Mouse (Mus musculus) brown adipose tissue, adult 24 weeks (tissue): ENCODE data around the gene Rnf6. TPM values are rescaled to one million over a fixed set of nuclear protein-coding genes. Genes with fewer than 3 reads are reported as not detected.

Experiments used
- H3K27ac ChIP-seq: fragments of 200-500 bp; replicated peaks from 2 replicates; pipeline ENCODE4 v1.5.1; 2012; ENCODE audit warnings: low read depth, mild to moderate bottlenecking, low read length
- H3K4me1 ChIP-seq: fragments of 200-500 bp; 2 replicates; pipeline ENCODE4 v1.6.1; 2012; ENCODE audit warnings: low read length, mixed read lengths; ENCODE audit not compliant: control insufficient read depth, insufficient read depth, insufficient read length
- H3K4me3 ChIP-seq: fragments of 200-500 bp; 2 replicates; pipeline ENCODE4 v1.5.1; 2012; ENCODE audit warnings: low read depth, mild to moderate bottlenecking, low read length, moderate library complexity; ENCODE audit not compliant: insufficient read depth
- polyA plus RNA-seq: library from polyadenylated mRNA; stranded (reverse); fragments of >200 nt; gene quantifications from 2 replicates; pipeline ENCODE4 v1.2.4, GENCODE M21; 2012; ENCODE audit not compliant: missing spikeins, insufficient read depth, insufficient read length

Rnf6 gene
- polyA plus RNA-seq, result 31.2 and 34.1 TPM in 2 replicates

GRCm38 (mm10) chr5:146220879-146221714 lies at the start of gene Rnf6:
TSS of gene Rnf6 (minus strand) at chr5:146221555.
- peak within 1 kb of the TSS; percentile 95 for H3K4me3 ChIP-seq
- H3K4me1 ChIP-seq, result peaks cover 2% of the 10 kb centered on the region; the same call in 1 of the 2 replicates
- H3K27ac ChIP-seq, result peak within 1 kb of the TSS; percentile 95

DNA sequence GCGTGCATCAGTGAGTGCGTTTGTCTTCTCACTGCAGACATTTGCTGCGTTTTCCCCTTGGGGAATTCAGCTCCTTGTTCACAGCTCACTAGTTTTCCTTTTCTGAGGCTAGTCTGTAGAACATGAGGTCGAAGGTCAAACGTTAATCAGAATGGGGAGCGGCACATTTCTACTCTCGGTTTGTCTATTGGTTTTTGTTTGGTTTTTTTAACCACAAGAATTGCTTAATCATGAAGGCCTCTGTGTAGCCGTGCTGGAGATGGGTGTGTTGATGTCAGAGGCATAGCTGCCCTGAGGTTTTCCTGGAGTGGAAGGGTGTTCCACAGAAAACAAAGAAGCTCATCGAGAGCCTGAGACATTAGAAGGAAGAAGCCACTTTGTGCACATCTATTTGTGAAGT lies 49.2 kb upstream of the Rnf6 start:
- H3K27ac ChIP-seq, result no peak overlapping the region

GRCm38 (mm10) chr5:146267776-146268175 lies 46.4 kb upstream of the Rnf6 start:
- no peak overlapping the region for H3K27ac ChIP-seq
- no peak overlapping the region for H3K4me3 ChIP-seq
- no peaks in the 10 kb centered on the region; the same call in 1 of the 2 replicates for H3K4me1 ChIP-seq

More for the DNA sequence above, 49.2 kb upstream of the Rnf6 start:
- Histone ChIP-seq H3K4me1 (no peaks in the 10 kb centered on the region; the same call in 1 of the 2 replicates), H3K4me3 (no peak overlapping the region)

- H3K27ac ChIP-seq, result no peak overlapping the region
- H3K4me1 ChIP-seq, result no peaks in the 10 kb centered on the region
- no peak overlapping the region for H3K4me3 ChIP-seq
Measured at GRCm38 (mm10) chr5:146265934-146266591, 44.7 kb upstream of the Rnf6 start.

DNA sequence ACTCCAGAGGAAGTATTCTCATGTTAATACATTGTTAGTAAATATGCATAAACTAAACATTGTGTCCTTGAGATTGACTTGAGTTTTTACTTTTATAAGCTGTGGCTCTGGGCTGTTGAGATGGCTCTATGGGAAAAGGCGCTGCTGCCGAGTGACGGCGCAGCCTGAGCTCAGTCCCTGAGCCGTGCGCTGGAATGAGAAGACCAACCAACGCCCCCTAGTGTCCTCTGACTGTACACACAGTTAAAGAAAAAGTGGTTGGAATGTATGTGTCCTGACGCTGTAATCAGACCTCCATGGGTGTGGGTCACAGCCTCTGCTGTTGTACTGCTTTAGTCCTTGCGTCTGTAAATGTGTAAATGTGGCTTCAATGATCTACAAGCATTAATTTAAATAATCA lies 38.6 kb upstream of the Rnf6 start:
- no peak overlapping the region for H3K27ac ChIP-seq
- no peak overlapping the region for H3K4me3 ChIP-seq
- H3K4me1 ChIP-seq, result no peaks in the 10 kb centered on the region

DNA sequence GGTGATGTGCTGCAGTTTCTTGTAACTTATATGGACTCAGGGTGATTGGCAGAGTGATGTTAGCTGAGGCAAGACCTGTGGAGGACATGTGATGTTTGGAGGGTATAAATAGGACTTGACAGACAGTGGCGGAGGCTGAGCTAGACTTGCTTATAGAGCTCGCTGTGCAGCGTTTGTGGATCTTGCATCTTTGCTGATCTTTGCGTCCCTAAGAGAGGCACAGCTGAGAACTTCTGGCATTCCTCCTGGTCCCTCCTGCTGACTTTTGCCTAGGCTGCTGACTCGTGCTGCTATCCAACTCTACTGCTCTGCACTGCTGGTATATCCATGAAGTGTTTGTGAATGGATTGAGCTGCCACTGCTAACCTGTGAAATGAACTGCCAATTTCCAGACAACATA lies 32.3 kb upstream of the Rnf6 start:
- Histone ChIP-seq H3K4me3 (no peak overlapping the region), H3K27ac (no peak overlapping the region), H3K4me1 (peaks cover 2% of the 10 kb centered on the region)

DNA sequence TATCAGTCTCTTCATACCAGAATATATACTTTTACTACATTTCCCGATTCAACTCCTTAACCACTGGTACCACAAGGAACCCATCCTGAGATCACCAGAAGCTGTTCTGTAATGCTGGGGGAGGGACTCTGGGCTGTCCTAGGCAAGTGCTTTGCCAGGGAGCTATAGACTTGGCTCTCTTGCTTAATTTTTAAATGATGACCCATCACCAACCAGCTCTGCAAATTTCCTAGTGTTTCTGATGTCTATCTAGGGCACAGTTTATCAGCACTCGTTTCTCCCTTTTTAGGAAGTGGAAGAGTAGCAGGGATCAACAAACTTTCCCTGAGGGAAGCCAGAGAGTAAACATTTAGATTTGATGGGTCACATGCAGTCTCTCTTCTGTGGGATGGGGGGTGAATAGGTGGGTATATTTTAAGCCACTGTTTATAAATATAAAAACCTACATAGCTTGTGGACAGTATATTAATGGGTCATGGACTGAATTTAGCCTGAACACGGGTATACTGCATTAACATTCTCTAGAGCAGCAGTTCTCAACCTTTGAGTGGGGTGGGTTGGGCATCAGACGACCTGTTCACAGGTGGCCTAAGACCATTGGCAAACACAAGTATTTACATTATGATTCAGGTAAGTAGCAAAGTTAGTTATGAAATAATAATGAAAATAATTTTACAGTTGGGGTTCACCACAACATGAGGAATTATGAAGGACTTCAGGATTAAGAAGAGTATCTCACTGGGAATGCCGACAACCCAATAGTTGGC lies 30.5 kb upstream of the Rnf6 start:
- no peak overlapping the region for H3K4me3 ChIP-seq
- H3K4me1 ChIP-seq, result peaks cover 11% of the 10 kb centered on the region
- H3K27ac ChIP-seq, result no peak overlapping the region

DNA sequence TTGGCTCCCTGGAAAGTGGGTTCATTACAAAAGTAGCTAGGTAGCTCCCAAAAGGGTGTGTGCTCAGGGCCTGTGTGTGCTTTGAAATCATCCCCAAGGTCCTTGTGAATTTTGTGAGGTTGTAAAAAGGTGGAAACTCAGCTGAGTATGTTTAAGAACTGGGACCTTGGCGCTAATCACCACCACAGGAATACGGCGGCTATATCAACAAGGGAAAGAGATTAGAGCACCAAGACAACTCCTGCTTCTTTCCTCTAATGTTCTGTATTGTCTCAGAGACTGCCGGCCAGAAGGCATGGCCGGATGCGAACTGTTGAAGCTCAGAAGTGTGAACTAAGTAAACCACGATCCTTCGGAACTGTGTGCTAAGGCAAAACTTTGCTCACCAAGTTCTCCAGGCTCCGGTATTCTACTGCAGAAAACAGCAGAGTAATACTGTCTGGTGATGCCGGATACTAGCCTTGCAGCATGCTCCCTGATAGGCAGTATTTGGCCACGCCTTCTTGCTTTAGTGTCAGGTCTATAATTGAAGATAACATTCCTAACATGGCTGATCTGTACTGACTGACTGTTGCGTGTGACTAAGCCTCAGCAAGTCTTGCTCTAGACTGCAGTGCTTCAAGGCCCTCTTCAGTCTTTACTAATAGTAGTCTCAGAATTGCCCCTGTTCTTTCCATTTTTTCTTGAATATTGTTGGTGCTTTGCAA lies 29.2 kb upstream of the Rnf6 start:
- peaks cover 14% of the 10 kb centered on the region for H3K4me1 ChIP-seq
- no peak overlapping the region for H3K4me3 ChIP-seq
- H3K27ac ChIP-seq, result no peak overlapping the region

DNA sequence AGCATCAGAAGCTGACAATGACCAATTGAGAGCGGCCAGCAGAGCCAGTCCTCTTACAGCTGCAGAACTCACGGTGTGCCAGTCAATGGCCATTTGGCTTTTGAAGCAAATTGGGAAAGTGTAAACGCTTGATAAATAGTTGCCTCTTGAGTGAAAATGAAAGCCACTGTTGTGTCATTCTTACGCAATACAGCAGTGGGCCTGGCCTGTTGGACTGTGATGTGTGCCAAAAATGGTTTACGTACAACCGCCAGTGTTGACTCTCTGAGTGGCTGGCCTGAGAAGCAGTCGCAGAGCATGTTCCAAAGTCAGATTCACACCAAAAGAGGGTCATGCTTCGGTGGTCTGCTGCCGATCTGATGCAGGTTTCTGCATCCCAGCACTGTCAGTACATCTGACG lies 27.4 kb upstream of the Rnf6 start:
- peaks cover 14% of the 10 kb centered on the region for H3K4me1 ChIP-seq
- no peak overlapping the region for H3K27ac ChIP-seq
- no peak overlapping the region for H3K4me3 ChIP-seq

- H3K4me3 ChIP-seq, result no peak overlapping the region
- H3K27ac ChIP-seq, result no peak overlapping the region
Measured at GRCm38 (mm10) chr5:146247709-146248108, 26.4 kb upstream of the Rnf6 start.

GRCm38 (mm10) chr5:146246386-146246785 lies 25.0 kb upstream of the Rnf6 start:
- no peak overlapping the region for H3K27ac ChIP-seq
- peaks cover 14% of the 10 kb centered on the region for H3K4me1 ChIP-seq
- H3K4me3 ChIP-seq, result no peak overlapping the region

More at GRCm38 (mm10) chr5:146247709-146248108, 26.4 kb upstream of the Rnf6 start:
- H3K4me1 ChIP-seq, result peaks cover 14% of the 10 kb centered on the region

GRCm38 (mm10) chr5:146245646-146246370 lies 24.5 kb upstream of the Rnf6 start:
- Histone ChIP-seq H3K4me3 (no peak overlapping the region), H3K4me1 (peaks cover 14% of the 10 kb centered on the region), H3K27ac (no peak overlapping the region)

DNA sequence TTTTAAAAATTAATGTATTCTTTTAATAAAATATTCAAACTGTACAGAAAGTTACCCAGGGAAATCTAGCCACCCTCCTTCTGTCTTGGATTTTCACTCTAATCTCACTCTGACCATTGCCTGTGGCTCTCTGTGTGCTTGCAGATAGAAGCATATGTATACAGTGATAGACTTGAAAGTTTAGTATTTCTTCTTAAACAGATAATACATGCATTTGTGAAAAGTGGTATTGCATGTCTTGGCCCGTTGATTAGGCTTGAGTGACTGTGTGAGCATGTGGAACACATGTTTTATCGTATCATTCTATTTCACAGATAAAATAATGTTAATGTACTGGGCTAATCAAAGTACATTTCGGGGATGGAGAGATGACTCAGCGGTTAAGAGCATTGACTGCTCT lies 23.8 kb upstream of the Rnf6 start:
- peaks cover 14% of the 10 kb centered on the region for H3K4me1 ChIP-seq
- no peak overlapping the region for H3K4me3 ChIP-seq
- H3K27ac ChIP-seq, result no peak overlapping the region

GRCm38 (mm10) chr5:146241202-146241601 lies 19.8 kb upstream of the Rnf6 start:
- H3K4me1 ChIP-seq, result peaks cover 8% of the 10 kb centered on the region
- no peak overlapping the region for H3K4me3 ChIP-seq
- H3K27ac ChIP-seq, result no peak overlapping the region
